Mouse (Mus musculus): ENCODE data around the gene Myo1a.

Myo1a gene

DNA sequence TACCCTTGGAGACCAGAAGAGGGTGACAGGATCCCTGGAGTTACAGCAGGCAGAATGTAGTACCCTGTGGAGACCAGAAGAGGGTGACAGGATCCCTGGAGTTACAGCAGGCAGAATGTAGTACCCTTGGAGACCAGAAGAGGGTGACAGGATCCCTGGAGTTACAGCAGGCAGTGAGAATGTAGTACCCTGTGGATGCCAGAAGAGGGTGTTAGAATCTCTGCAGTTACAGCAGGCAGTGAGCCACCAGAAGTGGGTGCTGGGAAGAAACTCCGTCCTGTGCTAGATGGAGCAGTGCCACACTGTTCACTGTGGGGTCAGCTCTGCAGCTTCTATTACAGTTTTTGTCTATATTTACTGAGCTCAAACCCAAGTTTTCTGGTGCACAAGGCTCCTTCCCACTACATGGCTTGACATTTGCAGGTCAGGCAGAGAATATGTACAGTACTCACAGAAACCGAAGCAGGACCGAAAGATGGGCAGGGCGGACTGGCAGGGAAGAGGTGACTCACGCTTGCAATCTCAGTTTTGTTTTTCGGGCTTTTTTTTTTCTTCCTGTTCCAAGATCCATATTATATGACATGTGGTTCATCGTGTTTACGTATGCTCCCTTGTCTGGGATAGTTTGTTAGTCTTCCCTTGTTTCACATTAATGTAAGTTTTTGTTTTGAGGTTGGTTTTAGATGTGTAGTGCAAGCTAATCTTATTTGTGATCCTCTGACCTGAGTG is 30.0 kb upstream of the Myo1a start:
- peak; percentile 91 to 93 for DNase-seq (ENCODE audit: low spot score in 2 of 2)

DNA sequence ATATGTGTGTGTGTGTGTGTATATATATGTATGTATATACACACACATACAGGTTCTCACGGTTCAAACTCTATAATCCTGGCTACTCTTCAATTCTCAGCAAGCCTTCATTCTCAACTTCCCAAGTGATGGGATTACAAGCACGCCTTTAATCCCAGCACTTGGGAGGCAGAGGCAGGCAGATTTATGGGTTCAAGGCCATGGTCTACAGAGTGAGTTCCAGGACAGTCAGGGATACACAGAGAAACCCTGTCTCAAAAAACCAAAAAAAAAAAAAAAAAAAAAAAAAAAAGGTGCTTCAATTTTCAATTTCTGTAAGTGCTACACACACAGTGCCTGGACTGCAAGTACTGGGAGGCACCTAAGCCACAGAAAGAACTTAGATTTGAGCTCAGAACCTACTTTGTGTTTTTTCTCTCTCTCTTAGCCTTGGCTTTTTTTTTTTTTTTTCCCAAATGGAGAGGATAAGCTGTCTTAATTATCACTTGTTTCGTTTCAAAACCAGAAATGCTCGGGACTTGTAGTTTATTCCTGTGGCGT is 29.0 kb upstream of the Myo1a start:
- no peak for DNase-seq (ENCODE audit: low spot score in 2 of 2)

DNA sequence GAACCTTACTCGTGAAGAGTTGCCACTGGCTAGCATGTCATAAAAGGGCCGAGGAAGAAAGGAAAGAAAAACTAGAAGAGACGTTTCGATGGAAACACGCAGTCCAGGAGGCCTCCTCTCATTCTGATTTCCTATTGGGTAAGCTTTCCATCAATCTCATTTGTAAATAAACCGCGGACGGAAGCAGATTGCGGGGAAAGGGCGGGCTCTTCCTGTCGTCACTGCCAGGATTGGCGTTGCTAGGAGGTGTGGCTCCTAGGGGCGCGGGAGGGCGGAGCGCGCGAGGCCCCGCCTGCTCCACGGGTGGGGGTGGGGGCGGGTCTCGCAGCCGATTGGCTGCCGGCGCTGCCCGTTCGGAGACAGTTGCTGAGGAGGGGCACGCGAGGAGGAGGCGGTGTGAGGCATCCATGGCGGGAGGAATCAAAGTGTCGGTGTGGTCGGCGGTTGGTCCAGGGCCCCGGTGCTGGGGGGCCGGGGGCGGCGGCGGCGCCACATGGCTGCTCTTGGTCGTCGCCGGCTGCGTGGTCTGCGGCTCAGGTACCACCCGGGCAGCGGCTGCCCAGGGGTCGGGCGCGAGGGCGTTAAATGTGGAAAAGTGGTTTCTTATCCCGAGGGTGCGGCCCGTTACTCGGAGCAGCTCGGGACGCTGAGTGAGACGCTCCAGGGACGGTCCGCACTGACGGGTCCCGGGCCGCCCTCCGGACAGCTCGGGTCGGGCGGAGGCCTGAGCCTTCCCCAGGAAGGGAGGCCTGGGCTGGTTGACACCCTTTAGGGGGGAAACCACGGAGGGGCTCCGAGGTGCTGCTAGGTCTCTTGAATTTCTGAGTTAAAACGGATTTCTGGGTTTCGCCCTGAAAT is 28.1 kb upstream of the Myo1a start:
- peak; percentile 97 for DNase-seq (ENCODE audit: low spot score in 2 of 2)

DNA sequence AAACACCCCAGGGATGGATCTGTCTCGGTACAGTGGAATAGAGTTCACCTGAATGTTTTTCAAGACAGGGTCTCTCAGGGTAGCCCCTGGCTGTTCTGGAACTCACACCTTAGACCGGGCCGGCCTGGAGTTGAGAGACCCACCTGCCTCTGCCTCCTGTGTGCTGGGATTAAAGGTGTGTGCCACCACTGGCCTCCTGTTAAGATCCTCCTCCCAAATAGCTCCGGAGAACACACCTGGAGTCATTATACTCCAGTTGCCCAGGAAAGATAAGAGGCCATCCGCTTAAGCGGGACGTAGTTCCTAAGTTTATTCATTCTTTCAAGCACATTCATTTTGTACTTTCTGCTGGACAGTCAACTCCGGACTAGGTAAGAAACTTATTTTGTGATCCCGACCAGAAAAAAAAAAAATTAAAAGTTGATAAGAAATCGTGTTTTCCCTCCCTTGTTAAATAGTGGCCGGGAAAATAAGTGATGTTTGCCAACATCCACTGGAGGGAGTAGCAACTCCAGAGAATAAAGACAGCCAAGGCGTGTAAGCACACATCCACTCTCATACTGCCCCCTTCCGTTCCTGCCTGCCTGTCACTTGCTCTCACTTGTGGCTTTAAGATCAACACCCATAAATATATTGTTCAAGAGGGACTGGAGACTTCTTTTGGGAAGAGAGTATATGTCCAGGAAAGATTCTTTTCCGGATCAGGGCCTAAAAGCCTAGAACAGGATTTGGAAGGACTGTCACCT is 27.2 kb upstream of the Myo1a start:
- DNase-seq (ENCODE audit: low spot score in 2 of 2), result peak; percentile 79 to 82

DNA sequence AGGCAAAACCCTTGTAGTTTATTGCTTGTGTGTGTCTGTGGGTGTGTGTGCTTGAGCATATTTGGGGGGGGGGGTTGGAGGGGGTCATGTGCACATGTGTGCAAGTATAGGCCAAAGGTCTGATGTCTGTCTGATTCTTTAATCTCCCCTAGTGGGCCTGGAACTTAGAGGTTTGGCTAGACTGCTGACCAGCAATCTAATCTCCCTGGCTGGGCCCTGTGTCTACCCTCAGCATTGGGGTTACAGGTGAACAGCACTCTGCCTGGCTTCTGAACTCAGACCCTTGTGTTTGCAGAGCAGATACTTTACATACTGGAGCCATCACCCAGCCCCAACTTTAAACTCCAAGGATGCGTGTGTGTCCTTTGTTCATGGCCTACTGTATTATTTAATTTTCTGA is 25.8 kb upstream of the Myo1a start:
- DNase-seq (ENCODE audit: low spot score in 2 of 2), result no peak

DNA sequence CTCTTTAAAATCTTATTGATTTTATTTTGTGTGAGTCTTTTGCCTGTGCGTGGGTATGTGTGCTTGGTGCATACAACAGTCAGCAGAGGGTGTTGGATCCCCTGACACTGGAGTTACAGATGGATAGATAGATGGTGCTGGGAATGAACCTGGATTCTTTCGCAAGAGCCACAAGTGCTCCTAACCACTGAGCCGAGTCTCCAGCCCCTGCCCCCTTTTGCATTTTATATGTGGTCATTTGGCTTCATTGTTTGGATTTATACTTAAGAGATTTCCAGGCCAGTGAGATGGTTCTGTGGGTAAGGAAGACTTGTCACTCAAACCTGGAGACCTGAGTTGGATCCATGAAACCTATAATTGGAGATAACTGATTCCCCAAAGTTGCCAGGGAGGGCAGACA is 25.1 kb upstream of the Myo1a start:
- no peak for DNase-seq (ENCODE audit: low spot score in 2 of 2)

DNA sequence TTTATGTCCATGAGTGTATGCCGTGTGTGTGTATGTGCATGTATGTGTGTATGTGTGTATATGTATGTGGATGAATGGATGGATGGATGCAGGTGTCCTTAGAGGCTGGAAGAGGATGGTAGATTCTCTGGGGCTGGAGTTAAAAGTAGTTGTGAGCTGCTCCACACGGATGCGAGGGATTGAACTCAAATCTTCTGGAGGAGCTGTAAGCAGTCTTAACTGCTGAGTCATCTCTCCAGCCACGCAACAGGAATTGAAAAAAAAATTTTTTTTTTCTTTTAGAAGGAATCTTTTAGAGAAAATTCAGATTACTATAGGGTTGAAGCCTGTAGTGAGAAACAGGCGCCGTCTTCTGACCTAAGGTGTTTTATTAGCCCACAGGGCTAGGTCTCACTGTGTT is 22.1 kb upstream of the Myo1a start:
- DNase-seq (ENCODE audit: low spot score in 2 of 2), result no peak

DNA sequence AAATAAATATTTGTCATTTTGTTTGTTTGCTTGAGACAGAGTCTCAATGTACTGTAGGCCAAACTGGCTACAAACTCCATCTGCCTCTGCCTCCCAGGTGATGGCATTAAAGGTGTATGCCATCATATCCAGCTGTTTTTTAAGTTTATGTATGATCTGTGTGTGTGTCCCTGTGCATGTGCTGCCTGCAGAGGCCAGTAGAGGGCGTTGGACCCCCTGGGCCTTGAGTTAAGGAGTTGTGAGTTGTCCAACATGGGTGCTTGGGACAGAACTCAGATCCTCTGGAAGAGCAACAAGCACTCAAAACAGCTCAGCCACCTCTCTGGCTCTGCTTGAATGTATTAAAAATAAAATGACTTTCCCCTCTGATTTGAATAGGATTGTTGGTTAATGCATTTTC is 13.9 kb upstream of the Myo1a start:
- DNase-seq (ENCODE audit: low spot score in 2 of 2), result no peak

DNA sequence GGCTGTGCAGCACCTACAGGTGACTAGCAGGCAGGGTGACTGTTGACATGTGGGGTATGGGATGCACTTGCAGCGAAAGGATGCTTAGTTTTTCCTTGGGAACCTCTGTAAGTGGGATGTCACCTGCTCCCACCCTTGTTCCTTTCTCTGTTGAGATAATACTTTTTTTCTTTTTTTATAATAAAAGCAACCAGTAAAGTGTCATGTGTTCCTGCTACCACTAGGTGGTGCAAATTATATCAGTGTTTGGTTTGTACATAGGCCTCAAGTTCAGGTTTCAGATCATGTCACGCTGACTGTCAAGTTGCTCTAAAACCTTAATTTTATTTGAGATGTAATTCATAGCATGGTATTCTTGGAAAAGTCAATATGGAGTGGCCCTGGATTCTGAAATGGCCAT is 10.3 kb upstream of the Myo1a start:
- DNase-seq (ENCODE audit: low spot score in 2 of 2), result no peak

DNA sequence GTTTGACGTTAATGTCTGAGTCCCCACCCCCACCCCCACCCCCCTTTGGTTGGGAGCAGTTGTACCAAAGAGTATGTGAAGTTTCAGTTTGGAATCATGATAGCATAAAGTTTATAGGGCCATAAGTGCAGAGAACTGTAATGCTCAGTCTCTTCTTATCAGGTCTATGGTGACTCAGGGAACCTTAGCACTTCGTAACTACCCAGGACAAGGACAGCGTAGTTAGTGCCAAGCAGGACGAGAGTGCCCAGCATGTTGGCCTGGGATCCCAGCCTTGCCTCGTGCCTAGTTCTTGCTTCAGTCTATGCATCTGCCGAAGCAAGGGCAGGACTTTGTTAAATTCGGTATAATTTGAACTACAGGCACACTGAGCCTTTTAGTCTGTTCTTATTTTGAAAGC is 9.2 kb upstream of the Myo1a start:
- no peak for DNase-seq (ENCODE audit: low spot score in 2 of 2)

DNA sequence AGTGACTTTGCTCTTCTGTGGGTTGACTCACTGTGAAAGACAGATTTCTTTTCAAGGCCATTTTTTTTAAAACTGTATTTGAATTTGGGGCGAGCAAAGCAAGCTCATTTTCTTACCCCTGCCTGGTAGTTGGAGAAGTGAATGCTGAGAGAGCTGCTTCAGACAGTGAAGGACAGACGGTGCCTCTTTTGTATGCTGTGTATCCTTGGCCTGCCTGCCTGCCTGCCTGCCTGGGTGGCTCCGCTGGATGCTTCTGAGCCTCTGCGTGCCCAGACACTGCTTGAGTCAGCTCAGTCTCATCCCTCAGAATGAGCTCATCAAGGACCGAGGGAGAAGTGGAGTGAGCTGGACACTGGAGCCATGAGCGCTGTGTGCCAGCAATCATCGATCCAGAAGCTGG is 6.0 kb upstream of the Myo1a start:
- no peak for DNase-seq (ENCODE audit: low spot score in 2 of 2)

DNA sequence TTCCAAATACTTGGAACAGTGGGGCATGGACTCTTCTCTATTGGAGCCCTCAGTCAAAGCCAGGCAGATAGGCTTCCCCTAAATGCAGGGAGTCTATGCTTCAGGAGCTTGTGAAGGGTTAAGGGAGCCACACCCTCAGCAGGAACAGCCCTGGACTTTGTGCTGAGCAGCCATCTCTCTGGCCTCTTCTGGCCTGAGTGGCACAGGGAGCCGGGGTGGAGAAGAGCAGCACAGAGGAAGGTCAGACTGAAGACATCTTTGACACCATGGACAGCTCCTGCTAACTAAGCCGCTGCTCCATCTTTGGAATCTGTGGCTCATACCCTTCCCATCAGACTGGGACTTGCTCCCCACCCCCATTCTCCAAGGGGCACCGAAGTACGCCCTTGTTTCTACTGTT is 1.7 kb upstream of the Myo1a start:
- no peak for DNase-seq (ENCODE audit: low spot score in 2 of 2)

DNA sequence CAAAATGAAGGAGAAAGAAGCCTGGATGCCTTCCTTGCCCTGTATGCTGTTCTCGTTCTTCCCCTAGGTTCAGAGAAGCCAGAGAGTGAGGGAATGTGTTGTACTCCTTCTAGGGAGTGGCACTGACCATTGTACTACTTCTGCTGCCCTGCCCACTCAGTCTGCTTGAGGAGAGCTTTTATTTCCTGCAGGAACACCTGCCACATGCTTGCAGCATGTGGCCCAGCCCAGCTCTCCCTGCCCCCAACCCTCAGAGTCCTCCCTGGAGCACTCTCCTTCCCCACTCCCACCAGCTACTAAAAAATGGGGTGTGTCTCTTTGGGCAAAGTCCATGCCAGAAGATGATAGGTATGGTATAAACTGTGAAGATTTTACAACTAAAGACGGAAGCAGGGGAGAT is 677 bp upstream of the Myo1a start:
- no peak for DNase-seq (ENCODE audit: low spot score in 2 of 2)

DNA sequence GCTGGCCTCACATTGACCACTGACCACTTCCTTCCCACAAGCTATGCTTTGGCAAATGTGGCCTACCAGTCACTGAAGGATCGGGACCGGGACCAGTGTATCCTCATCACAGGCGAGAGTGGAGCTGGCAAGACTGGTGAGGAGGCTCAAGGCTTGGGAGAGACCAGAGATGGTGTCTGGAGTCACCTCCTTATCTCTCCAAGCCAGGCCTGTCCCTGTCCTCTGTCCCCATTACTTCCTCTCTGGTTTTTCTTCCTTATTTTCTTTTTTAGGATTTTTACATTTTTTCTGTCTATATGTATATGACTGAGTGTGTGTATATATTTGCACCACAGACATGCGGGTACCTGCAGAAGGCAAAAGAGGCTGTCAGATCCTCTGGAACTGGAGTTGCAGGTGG is 813 bp downstream of the Myo1a start:
- DNase-seq (ENCODE audit: low spot score in 2 of 2), result no peak

DNA sequence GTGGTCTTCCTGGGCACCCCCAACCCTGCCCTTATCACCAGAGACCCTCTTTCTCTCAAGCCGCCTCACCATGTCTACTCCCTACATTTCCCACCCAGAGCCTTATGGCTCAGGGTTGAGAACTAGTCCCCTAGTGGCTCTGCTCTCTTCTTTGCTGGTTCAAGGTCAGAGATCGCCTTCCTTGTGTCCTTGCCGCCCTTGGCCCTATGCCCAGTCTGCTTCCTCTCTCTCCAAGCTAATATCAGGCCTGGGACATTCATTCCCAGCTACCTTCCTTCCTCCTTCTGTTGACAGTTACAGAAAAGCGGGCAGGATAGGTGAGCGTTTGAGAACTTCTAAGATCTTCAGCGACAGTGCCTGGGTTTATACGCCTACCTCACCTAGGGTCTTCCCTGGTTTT is 2.8 kb downstream of the Myo1a start:
- no peak for DNase-seq (ENCODE audit: low spot score in 2 of 2)

DNA sequence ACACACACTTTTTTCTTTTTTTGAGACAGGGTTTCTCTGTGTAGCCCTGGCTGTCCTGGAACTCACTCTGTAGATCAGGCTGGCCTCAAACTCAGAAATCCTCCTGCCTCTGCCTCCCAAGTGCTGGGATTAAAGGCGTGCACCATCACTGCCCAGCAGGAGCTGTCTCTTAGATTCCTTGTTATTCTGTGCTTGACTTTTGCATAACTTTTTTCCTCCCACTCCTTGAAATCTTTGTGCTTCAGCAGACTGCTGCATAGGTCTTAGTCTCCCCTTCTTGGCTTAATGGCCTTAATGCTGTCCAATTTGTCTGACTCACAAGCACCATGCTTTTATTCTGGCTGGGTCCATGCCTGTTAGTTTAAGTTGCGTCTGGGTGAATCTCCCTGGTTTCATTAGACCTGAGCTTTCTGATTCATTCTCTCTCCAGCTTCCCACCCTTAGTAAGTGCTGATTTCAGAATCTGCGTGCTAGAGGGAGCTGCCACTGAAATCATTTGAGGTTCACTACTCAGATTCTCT is 3.9 kb downstream of the Myo1a start:
- no peak for DNase-seq (ENCODE audit: low spot score in 2 of 2)

DNA sequence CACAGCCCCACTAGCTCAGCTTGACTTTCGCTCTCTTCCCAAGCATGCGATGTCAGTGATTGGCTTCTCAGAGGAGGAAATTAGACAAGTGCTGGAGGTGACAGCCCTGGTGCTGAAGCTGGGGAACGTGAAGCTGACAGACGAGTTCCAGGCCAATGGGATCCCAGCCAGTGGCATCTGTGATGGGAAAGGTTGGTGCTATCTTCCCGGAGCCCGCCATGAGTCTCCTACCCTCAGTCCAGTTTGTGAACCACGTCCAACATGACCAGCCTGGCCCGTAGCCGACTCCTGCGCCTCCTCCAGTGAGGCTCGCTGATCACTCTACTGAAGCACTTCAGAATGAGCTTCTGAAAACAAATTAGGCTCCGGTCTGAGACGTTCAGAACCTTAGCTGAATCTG is 5.4 kb downstream of the Myo1a start:
- DNase-seq (ENCODE audit: low spot score in 2 of 2), result no peak

DNA sequence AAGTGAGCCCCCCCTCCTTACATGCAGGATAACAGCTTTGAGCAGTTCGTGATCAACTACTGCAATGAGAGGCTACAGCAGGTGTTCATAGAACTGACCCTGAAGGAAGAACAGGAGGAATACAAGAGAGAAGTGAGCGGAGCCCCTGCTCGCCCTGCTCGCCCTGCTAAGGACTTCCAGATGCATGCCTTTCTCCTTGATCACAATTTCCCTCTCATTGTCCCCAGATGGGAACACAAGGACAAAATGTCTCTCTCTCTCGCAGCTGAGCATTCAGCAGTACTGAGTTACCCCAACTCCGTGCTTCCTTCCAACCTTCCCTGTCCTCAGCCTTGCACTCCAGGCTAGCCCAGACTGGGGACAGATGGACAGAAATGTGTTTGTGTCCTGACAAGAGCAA is 7.8 kb downstream of the Myo1a start:
- no peak for DNase-seq (ENCODE audit: low spot score in 2 of 2)

DNA sequence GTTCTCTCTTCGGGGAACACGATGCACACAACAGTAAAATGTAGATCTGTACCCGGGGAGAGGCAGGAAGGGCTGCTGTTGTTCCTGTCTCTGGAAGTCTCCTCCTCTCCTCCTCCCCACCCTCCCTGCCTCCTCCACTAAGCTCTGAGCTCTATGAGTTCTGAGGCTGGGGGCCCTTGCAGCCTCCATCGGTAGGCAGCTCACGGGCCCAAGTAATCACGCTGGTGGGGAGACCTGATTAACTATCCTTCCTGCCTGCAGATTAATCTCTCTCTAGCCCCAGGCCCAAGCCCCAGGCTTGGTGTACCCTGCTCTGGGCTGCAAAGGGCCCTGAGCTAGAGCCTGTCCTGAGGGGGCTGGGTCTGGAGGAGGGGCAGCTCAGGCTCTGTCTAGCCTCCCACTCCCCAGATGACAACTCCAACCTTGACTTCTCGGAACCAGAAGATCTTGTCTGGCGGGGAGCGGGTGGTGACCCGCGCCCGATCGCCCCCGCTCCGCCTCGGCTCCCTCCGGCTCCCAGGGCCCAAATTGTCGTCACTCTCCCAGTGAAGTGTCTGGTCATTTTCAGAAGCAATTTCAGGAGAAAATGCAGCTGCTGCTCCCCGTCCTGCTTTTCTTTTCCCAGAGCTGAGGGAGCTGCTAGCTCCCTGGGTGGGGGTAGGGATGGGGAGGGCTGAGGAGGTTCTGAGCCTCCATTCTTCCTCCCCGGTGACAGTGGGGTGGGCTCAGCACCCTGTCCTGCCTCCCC is 16.9 kb downstream of the Myo1a start:
- no peak for DNase-seq (ENCODE audit: low spot score in 2 of 2)

DNA sequence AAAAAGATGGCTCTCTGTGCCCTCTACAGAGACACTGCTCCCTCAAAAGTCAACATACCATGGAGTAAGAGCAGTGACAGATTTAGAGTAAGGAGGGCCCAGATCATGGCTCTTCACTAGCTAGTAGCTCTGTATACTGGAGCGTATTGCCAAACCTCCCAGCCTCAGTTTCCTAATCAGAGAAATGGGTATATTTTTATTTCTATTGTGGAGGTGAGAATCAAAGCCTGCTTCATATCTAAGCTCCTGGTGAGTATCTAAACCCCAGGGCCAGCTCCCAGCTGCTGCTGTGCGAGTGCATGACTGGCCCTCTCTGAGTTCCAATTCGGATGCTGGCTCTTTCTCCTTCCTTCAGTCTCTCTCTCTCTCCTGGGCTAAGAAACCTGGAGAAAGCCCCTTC is 19.2 kb downstream of the Myo1a start, which contains the start of gene Tac2:
TSS of gene Tac2 (plus strand) at position 301 of the 400 bp plus-strand sequence.
- no peak for DNase-seq (ENCODE audit: low spot score in 2 of 2)

DNA sequence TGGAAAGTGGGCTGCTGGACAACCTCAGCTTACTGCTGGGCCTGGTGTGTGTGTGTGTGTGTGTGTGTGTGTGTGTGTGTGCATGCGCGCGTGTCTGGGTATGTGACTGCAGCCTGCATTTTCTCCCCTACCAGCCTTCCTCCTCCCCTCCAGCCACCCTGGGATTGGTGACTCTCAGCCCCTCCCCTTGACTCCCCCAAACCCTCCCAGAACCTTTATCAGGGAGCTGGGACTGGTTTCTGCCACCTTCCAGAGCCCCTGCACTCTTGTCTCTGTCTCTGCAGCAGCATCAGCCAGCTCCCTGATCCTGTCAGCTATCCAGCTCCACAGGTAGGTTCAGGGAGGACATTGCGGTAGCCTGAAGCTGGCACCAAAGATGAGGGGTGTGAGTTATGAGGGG is 20.2 kb downstream of the Myo1a start:
- no peak for DNase-seq (ENCODE audit: low spot score in 2 of 2)

Data from right cerebral cortex, postnatal 10 days (tissue).